Mouse (Mus musculus) urinary bladder, postnatal 0 days (tissue): Measurements from ENCODE around the gene Map4k2. TPM values are rescaled to one million over a fixed set of nuclear protein-coding genes. Genes with fewer than 3 reads are reported as not detected.

ENCODE experiments used
- microRNA-seq: library from miRNA; unstranded; fragments of <30 nt; microRNA quantifications from one replicate; pipeline ENCODE4, GENCODE M21; 2016
- polyA plus RNA-seq: library from polyadenylated mRNA; unstranded; fragments of >200 nt; fragmentation: Nextera tagmentation; extraction: Ambion mirVana; gene quantifications from 2 replicates; pipeline ENCODE4 v1.2.1, GENCODE M21; 2015

Gene Map4k2
- polyA plus RNA-seq: 6.8 and 7.1 TPM in 2 replicates

GRCm38 (mm10) chr19:6340524-6341452 lies at the start of gene Map4k2:
Map4k2 (plus strand) TSS chr19:6341135.

GRCm38 (mm10) chr19:6306137-6306551 lies 34.8 kb upstream of the Map4k2 start, which contains the start of gene Cdc42bpg:
Cdc42bpg (plus strand) TSS chr19:6306456.

GRCm38 (mm10) chr19:6334673-6335457 lies 6.1 kb upstream of the Map4k2 start, which contains the start of gene Men1:
Men1 (plus strand) TSS chr19:6334979.

DNA sequence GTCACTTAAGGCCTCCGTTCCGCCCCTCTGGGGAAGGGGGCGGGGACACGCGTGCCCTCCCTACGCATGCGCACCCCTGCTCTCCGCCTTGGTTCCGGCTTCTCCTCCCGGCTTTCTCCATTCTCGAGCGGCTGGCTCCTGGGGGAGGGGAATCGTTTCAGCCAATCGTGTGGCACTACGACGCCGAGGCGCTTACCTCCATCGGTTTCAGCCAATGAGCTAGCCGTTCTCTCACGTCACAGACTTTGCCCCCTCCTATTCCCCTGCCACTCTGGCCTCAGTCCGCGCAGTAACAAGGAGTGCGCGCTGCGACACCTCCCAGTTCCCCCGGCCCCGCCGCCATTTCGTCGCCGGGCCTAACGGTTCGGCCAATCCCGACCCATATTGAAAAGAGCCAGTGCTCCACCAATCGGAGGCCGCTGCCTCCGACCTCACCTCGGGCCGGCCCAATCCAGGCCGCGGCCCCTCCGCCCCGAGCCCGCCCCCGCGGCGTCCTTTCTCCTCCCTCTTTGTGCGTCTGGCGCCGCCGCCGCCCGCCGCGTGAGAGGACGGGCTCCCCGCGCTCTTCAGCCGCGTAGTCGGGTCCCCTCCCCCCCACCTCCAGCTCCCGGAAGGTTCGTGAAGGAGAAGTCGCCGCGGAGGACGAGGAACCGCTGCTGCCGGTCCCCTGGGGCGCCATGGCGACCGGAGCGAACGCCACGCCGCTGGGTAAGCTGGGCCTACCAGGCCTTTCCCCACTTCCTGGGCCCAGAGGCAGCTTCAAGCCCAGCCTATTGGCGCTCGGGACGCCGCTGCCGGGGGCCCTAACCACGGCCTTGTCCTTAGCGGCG lies 22.7 kb downstream of the Map4k2 start, which contains the start of gene Sf1:
Sf1 (plus strand) TSS at position 280 of the 830 bp plus-strand sequence.

GRCm38 (mm10) chr19:6384128-6384527 lies 43.2 kb downstream of the Map4k2 start, which contains the start of gene Pygm:
Pygm (plus strand) TSS chr19:6384399.

DNA sequence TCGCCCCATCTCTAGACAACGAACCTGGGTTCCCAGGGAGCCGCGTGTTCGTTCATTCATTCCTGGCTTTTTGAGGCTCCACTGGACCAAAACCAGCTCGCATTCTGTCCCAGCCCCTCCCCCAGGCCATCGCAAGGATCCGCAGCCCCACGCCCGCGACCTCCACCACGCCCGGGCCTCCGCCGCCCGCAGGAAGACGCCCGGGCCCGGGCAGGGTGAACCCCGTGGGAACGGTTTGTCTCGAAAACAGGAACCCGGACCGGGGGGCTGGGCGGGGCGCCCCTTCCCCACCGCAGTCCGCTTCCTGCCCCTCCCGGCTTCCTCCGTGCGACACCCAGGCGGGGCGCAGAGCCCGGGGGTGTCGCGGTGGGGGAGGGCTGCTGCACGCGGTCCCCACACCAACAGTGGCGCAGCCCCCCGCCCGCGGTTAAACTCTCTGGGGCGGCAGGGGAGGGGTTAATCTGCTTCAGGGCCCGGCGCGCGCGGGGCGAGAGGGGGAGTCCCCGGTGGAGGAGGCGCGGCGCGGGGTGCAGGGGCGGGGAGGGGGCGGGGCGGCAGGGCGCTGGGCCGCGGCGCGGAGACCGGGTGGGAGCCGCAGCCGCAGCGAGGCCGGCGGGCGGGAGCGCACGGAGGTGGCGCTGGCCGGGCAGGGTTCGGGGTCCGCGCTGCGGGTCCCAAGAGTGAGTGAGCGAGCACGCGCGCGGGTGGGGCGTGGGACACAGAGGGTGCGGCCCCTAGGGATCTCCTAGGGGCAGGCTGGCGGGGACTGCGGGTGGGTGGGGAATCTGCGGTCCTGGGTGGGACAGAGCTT lies 58.6 kb downstream of the Map4k2 start, which contains the start of gene Rasgrp2:
Rasgrp2 (plus strand) TSS at position 56 of the 811 bp plus-strand sequence.

Small RNAs within 50 kb of the gene (microRNA-seq; reads per million reads assigned to microRNA genes)
- not detected for gene Mir6989

Other genes with a start within 250 kb of the Map4k2 start
- gene AC131692.1, start 246.7 kb upstream of the Map4k2 start, polyA plus RNA-seq: not detected in 2 replicates
- 0.08 TPM in 1 of 2 replicates, not detected in the other for gene Naaladl1, start 235.4 kb upstream of the Map4k2 start, polyA plus RNA-seq
- 23.3 and 26.6 TPM in 2 replicates for gene Sac3d1, start 222.5 kb upstream of the Map4k2 start, polyA plus RNA-seq
- gene Snx15, start 212.8 kb upstream of the Map4k2 start, polyA plus RNA-seq: 14.6 and 15.8 TPM in 2 replicates
- gene Batf2, start 200.2 kb upstream of the Map4k2 start, polyA plus RNA-seq: 0.28 and 0.30 TPM in 2 replicates
- 54.9 and 59.2 TPM in 2 replicates for gene Arl2, start 199.6 kb upstream of the Map4k2 start, polyA plus RNA-seq
- not detected in 2 replicates for gene Majin, start 156.7 kb upstream of the Map4k2 start, polyA plus RNA-seq
- 0.37 and 0.65 TPM in 2 replicates for gene Gpha2, start 114.8 kb upstream of the Map4k2 start, polyA plus RNA-seq
- gene Ppp2r5b, start 105.3 kb upstream of the Map4k2 start, polyA plus RNA-seq: 19.3 and 25.7 TPM in 2 replicates
- gene Atg2a, start 99.5 kb upstream of the Map4k2 start, polyA plus RNA-seq: 4.8 and 5.1 TPM in 2 replicates
- 117 and 130 TPM in 2 replicates for gene Ehd1, start 64.4 kb upstream of the Map4k2 start, polyA plus RNA-seq
- 1.1 and 1.4 TPM in 2 replicates for gene Cdc42bpg, start 34.7 kb upstream of the Map4k2 start, polyA plus RNA-seq
- 30.0 and 30.7 TPM in 2 replicates for gene Men1, start 6.2 kb upstream of the Map4k2 start, polyA plus RNA-seq
- 47.8 and 62.7 TPM in 2 replicates for gene Sf1, start 22.6 kb downstream of the Map4k2 start, polyA plus RNA-seq
- gene Pygm, start 43.3 kb downstream of the Map4k2 start, polyA plus RNA-seq: 20.6 and 23.6 TPM in 2 replicates
- 128 and 137 TPM in 2 replicates for gene Rasgrp2, start 58.2 kb downstream of the Map4k2 start, polyA plus RNA-seq
- gene Nrxn2, start 77.6 kb downstream of the Map4k2 start, polyA plus RNA-seq: 0.61 and 1.1 TPM in 2 replicates
- not detected in 2 replicates for gene Slc22a12, start 201.9 kb downstream of the Map4k2 start, polyA plus RNA-seq